Mouse (Mus musculus) forebrain, postnatal 0 days (tissue): ENCODE measurements around the gene Ccdc188. TPM values are rescaled to one million over a fixed set of nuclear protein-coding genes. Genes with fewer than 3 reads are reported as not detected.

ENCODE experiments used
- ATAC-seq: fragments of 200-750 bp; cut with Nextera tagmentation; 2 replicates; pipeline ENCODE4 v1.8.0; 2017; ENCODE audit warnings: mild to moderate bottlenecking, moderate library complexity
- DNase-seq: peaks from one replicate; pipeline ENCODE4 v3.0.0-alpha.2; 2015
- H3K27ac ChIP-seq: fragments of 300-500 bp; sonication (generic); 2 replicates; pipeline ENCODE4 v1.5.1; 2014; ENCODE audit warnings: low read depth, mild to moderate bottlenecking, antibody characterized with exemption, low read length, moderate library complexity, mixed read lengths
- H3K27me3 ChIP-seq: fragments of 300-500 bp; sonication (generic); 2 replicates; pipeline ENCODE4 v1.6.1; 2014; ENCODE audit warnings: mild to moderate bottlenecking, low read length, mixed read lengths; ENCODE audit not compliant: insufficient read depth
- H3K36me3 ChIP-seq: fragments of 300-500 bp; sonication (generic); 2 replicates; pipeline ENCODE4 v1.6.1; 2014; ENCODE audit warnings: mild to moderate bottlenecking, moderate library complexity; ENCODE audit not compliant: insufficient read depth
- H3K4me1 ChIP-seq: fragments of 300-500 bp; sonication (generic); 2 replicates; pipeline ENCODE4 v1.6.1; 2014; ENCODE audit warnings: antibody characterized with exemption; ENCODE audit not compliant: insufficient read depth
- H3K4me2 ChIP-seq: fragments of 300-500 bp; sonication (generic); 2 replicates; pipeline ENCODE4 v1.6.1; 2014; ENCODE audit warnings: low read depth, mild to moderate bottlenecking, moderate library complexity
- H3K4me3 ChIP-seq: fragments of 300-500 bp; sonication (generic); 2 replicates; pipeline ENCODE4 v1.5.1; 2014; ENCODE audit warnings: low read depth, low read length, mixed read lengths
- H3K9ac ChIP-seq: fragments of 300-500 bp; sonication (generic); 2 replicates; pipeline ENCODE4 v1.6.1; 2014; ENCODE audit warnings: mild to moderate bottlenecking
- H3K9me3 ChIP-seq: fragments of 300-500 bp; sonication (generic); 2 replicates; pipeline ENCODE4 v1.6.1; 2016; ENCODE audit warnings: low read length
- CTCF ChIP-seq: sonication (generic); IDR thresholded peaks from 2 replicates; pipeline ENCODE4 v1.5.1; 2016; ENCODE audit warnings: antibody characterized with exemption, control low read depth, low read depth
- WGBS: fragments of 180-500 bp; shearing (Covaris S2); extraction: QIAGEN DNeasy Blood & Tissue Kit; methylation state at CpG from one replicate; pipeline ENCODE4 v1.1.7; 2014; 5-methylcytosine and 5-hydroxymethylcytosine counted together
- polyA plus RNA-seq: library from polyadenylated mRNA; unstranded; fragments of >200 nt; fragmentation: Nextera tagmentation; extraction: Ambion mirVana; gene quantifications from 2 replicates; pipeline ENCODE4 v1.2.1, GENCODE M21; 2015
- total RNA-seq: library from RNA; depleted of rRNA; stranded (reverse); fragments of >200 nt; gene quantifications from 2 replicates; pipeline ENCODE4 v1.2.3, GENCODE M21; 2014; rRNA removed

The Ccdc188 gene
- not detected in 2 replicates for total RNA-seq
- 0.11 TPM in 1 of 2 replicates, not detected in the other for polyA plus RNA-seq

GRCm38 (mm10) chr16:18217579-18217978, at the start of gene Ccdc188:
Gene Ccdc188, plus strand, starts transcription at chr16:18217879.
- H3K9ac ChIP-seq = no peak within 1 kb of the TSS
- no peak within 1 kb of the TSS for H3K4me2 ChIP-seq
- H3K27me3 ChIP-seq = no peaks in the 10 kb centered on the region
- 85% methylated on average over 4 of the region's 4 CpGs for WGBS
- no peak within 1 kb of the TSS for H3K27ac ChIP-seq
- H3K9me3 ChIP-seq = no peaks in the 10 kb centered on the region
- ATAC-seq (no peak), DNase-seq (no peak)
- peaks cover 19% of the 10 kb centered on the region for H3K4me1 ChIP-seq
- peaks cover 10% of the 10 kb centered on the region for H3K36me3 ChIP-seq
- TF ChIP-seq CTCF = no peak
- no peak within 1 kb of the TSS for H3K4me3 ChIP-seq

- 76% methylated on average over 5 of the region's 5 CpGs for WGBS
- Histone ChIP-seq H3K27ac (no peak overlapping the region), H3K4me1 (0 out of 2 replicates have a peak, but pooled peaks cover 10% of the 10 kb centered on the region), H3K4me3 (no peak overlapping the region), H3K9me3 (no peaks in the 10 kb centered on the region), H3K4me2 (no peak overlapping the region), H3K9ac (no peak overlapping the region), H3K27me3 (no peaks in the 10 kb centered on the region), H3K36me3 (no peaks in the 10 kb centered on the region)
- no peak for DNase-seq
- no peak for ATAC-seq
- TF ChIP-seq CTCF = no peak
These were observed 48.5 kb upstream of the Ccdc188 start for GRCm38 (mm10) chr16:18169156-18169555.

GRCm38 (mm10) chr16:18169776-18170175, 47.9 kb upstream of the Ccdc188 start:
- Histone ChIP-seq H3K36me3 (no peaks in the 10 kb centered on the region), H3K9me3 (no peaks in the 10 kb centered on the region), H3K9ac (no peak overlapping the region), H3K27ac (no peak overlapping the region), H3K4me2 (no peak overlapping the region), H3K4me3 (no peak overlapping the region), H3K27me3 (no peaks in the 10 kb centered on the region), H3K4me1 (0 out of 2 replicates have a peak, but pooled peaks cover 8% of the 10 kb centered on the region)
- ATAC-seq (no peak), DNase-seq (no peak)
- TF ChIP-seq CTCF = no peak
- WGBS = 91% methylated on average over 3 of the region's 3 CpGs

- WGBS = 10% methylated on average over 7 of the region's 7 CpGs
- DNase-seq = peak; percentile 86
- H3K9ac ChIP-seq = no peak overlapping the region
- no peaks in the 10 kb centered on the region for H3K27me3 ChIP-seq
- no peaks in the 10 kb centered on the region for H3K9me3 ChIP-seq
- peak; percentile 61 for ATAC-seq
- peak; percentile 98 for TF ChIP-seq CTCF
- H3K4me1 ChIP-seq = no peaks in the 10 kb centered on the region
- H3K4me2 ChIP-seq = no peak overlapping the region
- no peaks in the 10 kb centered on the region for H3K36me3 ChIP-seq
- H3K27ac ChIP-seq = no peak overlapping the region
- H3K4me3 ChIP-seq = no peak overlapping the region
These were observed 45.3 kb upstream of the Ccdc188 start for GRCm38 (mm10) chr16:18172266-18172855.

- H3K9ac ChIP-seq = no peak overlapping the region
- H3K27ac ChIP-seq = no peak overlapping the region
- no peak for DNase-seq
These were observed 44.4 kb upstream of the Ccdc188 start for GRCm38 (mm10) chr16:18173231-18173630.

GRCm38 (mm10) chr16:18173788-18174187, 43.9 kb upstream of the Ccdc188 start:
- Histone ChIP-seq H3K4me2 (no peak overlapping the region), H3K4me3 (no peak overlapping the region), H3K9ac (no peak overlapping the region), H3K27me3 (no peaks in the 10 kb centered on the region), H3K36me3 (no peaks in the 10 kb centered on the region), H3K4me1 (no peaks in the 10 kb centered on the region), H3K27ac (peak overlapping the region; percentile 1; the same call in 1 of the 2 replicates), H3K9me3 (no peaks in the 10 kb centered on the region)
- no peak for DNase-seq
- WGBS = 62% methylated on average over 11 of the region's 11 CpGs
- TF ChIP-seq CTCF = no peak
- no peak for ATAC-seq

More at GRCm38 (mm10) chr16:18173231-18173630, 44.4 kb upstream of the Ccdc188 start:
- TF ChIP-seq CTCF = no peak
- Histone ChIP-seq H3K27me3 (no peaks in the 10 kb centered on the region), H3K4me3 (no peak overlapping the region), H3K36me3 (no peaks in the 10 kb centered on the region), H3K4me2 (no peak overlapping the region), H3K9me3 (no peaks in the 10 kb centered on the region), H3K4me1 (no peaks in the 10 kb centered on the region)
- peak; percentile 66 for ATAC-seq
- WGBS = 61% methylated on average over 9 of the region's 9 CpGs

- WGBS = 71% methylated on average over 6 of the region's 6 CpGs
- Histone ChIP-seq H3K36me3 (no peaks in the 10 kb centered on the region), H3K9ac (no peak overlapping the region), H3K9me3 (no peaks in the 10 kb centered on the region), H3K4me2 (no peak overlapping the region), H3K27ac (no peak overlapping the region), H3K4me3 (no peak overlapping the region), H3K27me3 (no peaks in the 10 kb centered on the region), H3K4me1 (no peaks in the 10 kb centered on the region)
- DNase-seq = no peak
- no peak for ATAC-seq
- no peak for TF ChIP-seq CTCF
These were observed 41.7 kb upstream of the Ccdc188 start for GRCm38 (mm10) chr16:18175817-18176541.
